19 mouse cellular contexts compared by ENCODE assay signal in genomic region chr13:45341991-45342390, GRCm38 (mm10). TPM values are rescaled to one million over a fixed set of nuclear protein-coding genes. Genes with fewer than 3 reads are reported as not detected.
DNase-seq lines count a peak whose midpoint lies in the region; TF ChIP-seq lines count a peak whose summit lies in the region.
"Had no signal": no experiment of that assay in that cellular context is flagged by ENCODE, and none has a peak within 500 bp of the region (broad histone marks: within the 10 kb centered on the region; RNA-seq: fewer than 3 reads in every experiment).

No protein-coding gene starts in this region.

- H3K9ac ChIP-seq in ES-E14 (ENCODE audit: insufficient read depth, low read depth, low read length, poor library complexity, severe bottlenecking): no peak overlapping the region
- H3K9ac ChIP-seq: embryonic facial prominence, embryonic 13.5 days; embryonic facial prominence, embryonic 15.5 days; forebrain, embryonic 12.5 days had no signal

- no peaks in the 10 kb centered on the region for H3K9me3 ChIP-seq in ES-E14 (ENCODE audit: control insufficient read depth, insufficient read depth, low read depth, low read length)
- H3K9me3 ChIP-seq: embryonic facial prominence, embryonic 13.5 days; embryonic facial prominence, embryonic 15.5 days; forebrain, embryonic 10.5 days; forebrain, embryonic 12.5 days had no signal

- no peaks in the 10 kb centered on the region for H3K36me3 ChIP-seq in ES-E14 (ENCODE audit: control insufficient read depth, insufficient read depth, low read length, poor library complexity, severe bottlenecking)
- H3K36me3 ChIP-seq: embryonic facial prominence, embryonic 13.5 days; embryonic facial prominence, embryonic 15.5 days; forebrain, embryonic 10.5 days; forebrain, embryonic 12.5 days had no signal

- DNase-seq in ES-CJ7 (ENCODE audit: low read depth, low spot score) (peak; percentile 42), ES-E14 (ENCODE audit: low read depth, low spot score) (peak; percentile 9), ZHBTc4 (ENCODE audit: low read depth, low spot score) (peak; percentile 69)
- no peak for DNase-seq in embryo, embryonic 10.5 days (ENCODE audit: low spot score)
- no peak for DNase-seq in layer of hippocampus, postnatal 14 days (ENCODE audit: low spot score in 2 of 2)
- DNase-seq: adrenal gland, adult 8-10 months; adrenal gland, postnatal 14 days; adrenal gland, postnatal 36 days; cerebellum, adult 11-12 months; cerebellum, adult 2 months; cerebellum, adult 9-10 months; cerebellum, postnatal 10 days; cerebellum, postnatal 25 days; embryo, embryonic 11 days had no signal

- no peak overlapping the region for H3K27ac ChIP-seq in ES-E14 (ENCODE audit: insufficient read depth, low read depth, low read length, poor library complexity, severe bottlenecking)
- H3K27ac ChIP-seq: embryonic facial prominence, embryonic 13.5 days; embryonic facial prominence, embryonic 15.5 days; forebrain, embryonic 10.5 days; forebrain, embryonic 12.5 days had no signal

- in situ Hi-C loops in ES-E14 (cut with MboI; ENCODE audit: low sequenced_read_pairs in 2 of 2, unreplicated experiment in 2 of 2): no loop called here

- H3K4me1 ChIP-seq in ES-E14 (ENCODE audit: control insufficient read depth in 2 of 2, insufficient read depth in 2 of 2, low read length in 2 of 2, poor library complexity in 1 of 2): peaks cover 2 to 4% of the 10 kb centered on the region in 2 experiments; a peak in 2 of 4 replicates

- H3K4me3 ChIP-seq in ES-E14 (ENCODE audit: insufficient read depth in 1 of 2, low read depth in 1 of 2, low read length in 2 of 2, poor library complexity in 1 of 2, severe bottlenecking in 1 of 2): no peak overlapping the region
- H3K4me3 ChIP-seq: embryonic facial prominence, embryonic 13.5 days; embryonic facial prominence, embryonic 15.5 days; erythroblast, embryonic 14.5 days; forebrain, embryonic 10.5 days; forebrain, embryonic 12.5 days had no signal

TF ChIP-seq in ES-E14, 5 proteins besides CTCF, POLR2A, EP300 and RAD21:
- TF ChIP-seq MAFK (IDR thresholded peaks at IDR 0.05; ENCODE audit: insufficient read depth, low read depth, low read length): no peak
- no peak for TF ChIP-seq ZNF384 (IDR thresholded peaks at IDR 0.05; ENCODE audit: low read depth, low read length)
- no peak for TF ChIP-seq HCFC1 (IDR thresholded peaks at IDR 0.05; ENCODE audit: borderline replicate concordance, insufficient read depth, low read length)
- no peak for TF ChIP-seq CHD2 (IDR thresholded peaks at IDR 0.05; ENCODE audit: low read depth, low read length)
- no peak for TF ChIP-seq ZC3H11A (IDR thresholded peaks at IDR 0.05; ENCODE audit: borderline replicate concordance, low read depth, low read length)

RNA-seq across cellular contexts. Expression of gene Mylip, which starts 47.6 kb away (rescaled TPM):
- total RNA-seq in ES-E14 (2012; rRNA removed): 2.0 and 2.2 TPM in 2 replicates
- total RNA-seq in layer of hippocampus, postnatal 14 days (2021): 10 to 100 TPM; 17.7 to 22.2 TPM

Comparison
In these comparisons a context has a peak if more than half of its experiments do, and no peak if none do; other contexts are left out.
1. DNase-seq: peak in ES-CJ7 (single experiment), ES-E14 (single experiment) and ZHBTc4 (single experiment); none in embryo, embryonic 10.5 days (single experiment) and layer of hippocampus, postnatal 14 days (0 of 2).